32 mouse cellular contexts compared by ENCODE assay signal in the genomic region with DNA sequence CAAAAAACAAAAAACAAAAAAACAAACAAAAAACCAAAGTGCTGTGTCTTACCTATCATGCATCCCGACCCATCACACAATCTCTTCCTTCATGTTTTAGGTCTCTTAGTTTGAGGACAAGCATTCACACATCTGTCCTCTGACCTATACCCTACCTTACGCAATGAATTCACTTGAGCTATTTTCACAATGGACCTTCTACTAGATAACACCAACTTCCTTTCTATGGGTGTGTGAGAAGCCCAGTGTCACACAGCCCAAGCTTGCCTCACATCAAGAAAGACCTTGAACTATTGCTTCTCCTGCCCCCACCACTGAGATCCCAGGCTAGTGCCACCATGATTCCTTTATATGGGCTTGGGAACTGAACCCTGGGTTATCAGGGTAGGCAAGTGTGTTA. TPM values are rescaled to one million over a fixed set of nuclear protein-coding genes. Genes with fewer than 3 reads are reported as not detected.
DNase-seq lines count a peak whose midpoint lies in the region; ATAC-seq and TF ChIP-seq lines count a peak whose summit lies in the region.
"Had no signal": no experiment of that assay in that cellular context is flagged by ENCODE, and none has a peak within 500 bp of the region (broad histone marks: within the 10 kb centered on the region; RNA-seq: fewer than 3 reads in every experiment).

No protein-coding gene starts in this region.

- DNase-seq in forebrain, postnatal 0 days, result no peak
- DNase-seq in left cerebral cortex, postnatal 25 days (ENCODE audit: low spot score in 2 of 2), result no peak
- DNase-seq: adrenal gland, adult 2 months; adrenal gland, postnatal 36 days; cerebellum, adult 8-10 months; cerebellum, postnatal 36 days; embryo, embryonic 11 days; gastrocnemius, adult 2 months; gastrocnemius, postnatal 36 days; heart, adult 2 months; heart, postnatal 14 days; kidney, adult 18-20 months; kidney, postnatal 25 days; layer of hippocampus, postnatal 36 days; liver, embryonic 13.5 days; lung, embryonic 14.5 days; midbrain, embryonic 14.5 days; right cerebral cortex, postnatal 25 days; thymus, postnatal 14 days had no signal

- no peaks in the 10 kb centered on the region for H3K36me3 ChIP-seq in liver, embryonic 16.5 days (ENCODE audit: control insufficient read depth, insufficient read depth)
- no peaks in the 10 kb centered on the region for H3K36me3 ChIP-seq in liver, embryonic 12.5 days
- H3K36me3 ChIP-seq in forebrain, postnatal 0 days (ENCODE audit: insufficient read depth), result no peaks in the 10 kb centered on the region
- H3K36me3 ChIP-seq: embryonic facial prominence, embryonic 12.5 days; heart, embryonic 13.5 days; hindbrain, embryonic 10.5 days; hindbrain, embryonic 15.5 days; kidney, embryonic 15.5 days; liver, embryonic 13.5 days; neural tube, embryonic 15.5 days; stomach, embryonic 15.5 days had no signal

- peak overlapping the region; percentile 33; the same call in 1 of the 2 replicates for H3K27ac ChIP-seq in liver, embryonic 16.5 days (ENCODE audit: low read length)
- no peak overlapping the region for H3K27ac ChIP-seq in liver, embryonic 12.5 days
- no peak overlapping the region for H3K27ac ChIP-seq in forebrain, postnatal 0 days (ENCODE audit: low read depth, low read length)
- H3K27ac ChIP-seq: embryonic facial prominence, embryonic 12.5 days; heart, adult 2 months; hindbrain, embryonic 10.5 days; hindbrain, embryonic 15.5 days; kidney, embryonic 15.5 days; liver, embryonic 13.5 days; neural tube, embryonic 15.5 days had no signal

- TF ChIP-seq CTCF in forebrain, postnatal 0 days (IDR thresholded peaks at IDR 0.05; ENCODE audit: low read depth), result no peak

- intact Hi-C loops in left cerebral cortex, postnatal 25 days (cut with DNase I), result no loop called here

- no peak overlapping the region for H3K4me3 ChIP-seq in liver, embryonic 16.5 days (ENCODE audit: low read depth, low read length)
- H3K4me3 ChIP-seq in liver, embryonic 12.5 days, result no peak overlapping the region
- H3K4me3 ChIP-seq in forebrain, postnatal 0 days (ENCODE audit: low read depth, low read length), result no peak overlapping the region
- H3K4me3 ChIP-seq: embryonic facial prominence, embryonic 12.5 days; gastrocnemius, adult 2 months; heart, adult 2 months; heart, embryonic 13.5 days; hindbrain, embryonic 10.5 days; hindbrain, embryonic 15.5 days; kidney, embryonic 15.5 days; liver, embryonic 13.5 days; neural tube, embryonic 15.5 days; stomach, embryonic 15.5 days had no signal

- no peaks in the 10 kb centered on the region for H3K9me3 ChIP-seq in liver, embryonic 16.5 days (replicated peaks; ENCODE audit: control insufficient read depth, low read length)
- H3K9me3 ChIP-seq in liver, embryonic 12.5 days (replicated peaks), result no peaks in the 10 kb centered on the region
- no peaks in the 10 kb centered on the region for H3K9me3 ChIP-seq in forebrain, postnatal 0 days (ENCODE audit: low read length)
- H3K9me3 ChIP-seq: embryonic facial prominence, embryonic 12.5 days; heart, embryonic 13.5 days; hindbrain, embryonic 10.5 days; hindbrain, embryonic 15.5 days; kidney, embryonic 15.5 days; liver, embryonic 13.5 days; neural tube, embryonic 15.5 days; stomach, embryonic 15.5 days had no signal

- H3K27me3 ChIP-seq in liver, embryonic 16.5 days (ENCODE audit: control insufficient read depth, insufficient read depth, low read depth, low read length), result no peaks in the 10 kb centered on the region
- no peaks in the 10 kb centered on the region for H3K27me3 ChIP-seq in liver, embryonic 12.5 days (replicated peaks)
- no peaks in the 10 kb centered on the region for H3K27me3 ChIP-seq in forebrain, postnatal 0 days (ENCODE audit: insufficient read depth, low read length)
- H3K27me3 ChIP-seq: embryonic facial prominence, embryonic 12.5 days; hindbrain, embryonic 15.5 days; kidney, embryonic 15.5 days; liver, embryonic 13.5 days; neural tube, embryonic 15.5 days; stomach, embryonic 15.5 days had no signal

- peak; percentile 32 for ATAC-seq in liver, embryonic 16.5 days (ENCODE audit: low read depth)
- ATAC-seq in liver, embryonic 12.5 days, result no peak
- ATAC-seq in granulocyte monocyte progenitor cell, adult 5-6 weeks (replicated peaks; ENCODE audit: poor library complexity, severe bottlenecking), result peak; percentile 40
- ATAC-seq in monocyte, adult 5-6 weeks (replicated peaks; ENCODE audit: insufficient number of reproducible peaks, low FRiP score, low TSS enrichment, poor library complexity, severe bottlenecking), result peak; percentile 25; the same call in 1 of the 2 replicates
- ATAC-seq in cerebellum, adult (ENCODE audit: insufficient number of reproducible peaks, low FRiP score, low TSS enrichment), result no peak
- no peak for ATAC-seq in forebrain, postnatal 0 days
- ATAC-seq: forebrain, embryonic 14.5 days had no signal

- no peak overlapping the region for H3K4me2 ChIP-seq in liver, embryonic 16.5 days (ENCODE audit: low read depth, low read length)
- H3K4me2 ChIP-seq in liver, embryonic 12.5 days, result no peak overlapping the region
- H3K4me2 ChIP-seq in forebrain, postnatal 0 days (ENCODE audit: low read depth), result no peak overlapping the region
- H3K4me2 ChIP-seq: embryonic facial prominence, embryonic 12.5 days; hindbrain, embryonic 15.5 days; kidney, embryonic 15.5 days; liver, embryonic 13.5 days; lung, embryonic 14.5 days; neural tube, embryonic 15.5 days; stomach, embryonic 15.5 days had no signal

- WGBS in liver, embryonic 16.5 days (ENCODE audit: insufficient replicate concordance), result 52% methylated on average over 2 of the region's 2 CpGs
- 66% methylated on average over 2 of the region's 2 CpGs for WGBS in liver, embryonic 12.5 days (ENCODE audit: insufficient replicate concordance)
- WGBS in forebrain, postnatal 0 days, result 95% methylated on average over 2 of the region's 2 CpGs

- no peak overlapping the region for H3K9ac ChIP-seq in liver, embryonic 16.5 days (ENCODE audit: low read depth, low read length)
- no peak overlapping the region for H3K9ac ChIP-seq in liver, embryonic 12.5 days
- no peak overlapping the region for H3K9ac ChIP-seq in forebrain, postnatal 0 days
- H3K9ac ChIP-seq: embryonic facial prominence, embryonic 12.5 days; hindbrain, embryonic 15.5 days; kidney, embryonic 15.5 days; liver, embryonic 13.5 days; lung, embryonic 14.5 days; neural tube, embryonic 15.5 days; stomach, embryonic 15.5 days had no signal

- peaks cover 54% of the 10 kb centered on the region for H3K4me1 ChIP-seq in liver, embryonic 16.5 days (ENCODE audit: control insufficient read depth, low read depth, low read length)
- H3K4me1 ChIP-seq in liver, embryonic 12.5 days, result peaks cover 66% of the 10 kb centered on the region
- H3K4me1 ChIP-seq in forebrain, postnatal 0 days (ENCODE audit: insufficient read depth), result peaks cover 3% of the 10 kb centered on the region; the same call in 1 of the 2 replicates

RNA-seq across cellular contexts. Expression of gene Cd9, which starts 9.9 kb away (rescaled TPM):
- polyA plus RNA-seq in liver, embryonic 16.5 days (2015; fragmentation: Nextera tagmentation; extraction: Ambion mirVana), result 165 and 168 TPM in 2 replicates
- polyA plus RNA-seq in liver, embryonic 12.5 days (2016; fragmentation: Nextera tagmentation; extraction: Ambion mirVana), result 88.3 and 93.3 TPM in 2 replicates
- total RNA-seq in granulocyte monocyte progenitor cell, adult 5-6 weeks (2014; fragmentation: Nextera tagmentation), result 22.5 and 27.5 TPM in 2 replicates
- 27.7 and 31.3 TPM in 2 replicates for total RNA-seq in granulocyte monocyte progenitor cell, adult 5-6 weeks (2017)
- total RNA-seq in monocyte, adult 5-6 weeks (2017), result 490 to 606 TPM (median 578 TPM) in 3 replicates
- total RNA-seq in forebrain, postnatal 0 days (2014; rRNA removed), result 41.2 and 57.4 TPM in 2 replicates
- polyA plus RNA-seq in forebrain, postnatal 0 days (2015; fragmentation: Nextera tagmentation; extraction: Ambion mirVana), result 125 and 140 TPM in 2 replicates
- 10 to 100 TPM; 48.6 to 56.9 TPM for total RNA-seq in left cerebral cortex, postnatal 25 days (2021)

Comparison
In these comparisons a context has a peak if more than half of its experiments do, and no peak if none do; other contexts are left out.
1. ATAC-seq: peak in liver, embryonic 16.5 days (single experiment), granulocyte monocyte progenitor cell, adult 5-6 weeks (single experiment) and monocyte, adult 5-6 weeks (single experiment); none in liver, embryonic 12.5 days (single experiment), cerebellum, adult (single experiment) and forebrain, postnatal 0 days (single experiment).